Mouse (Mus musculus) CH12.LX (cell line): ENCODE results near the gene Magea2.
"Not testable (repeated sequence)": the region's sequence is repeated elsewhere in the genome, so short reads cannot be mapped to it uniquely, and the experiment has no call there.

ENCODE experiments used
- BHLHE40 ChIP-seq: IDR thresholded peaks from 2 replicates; pipeline ENCODE4 v1.6.1; 2011; ENCODE audit warnings: mild to moderate bottlenecking, low read depth, low read length, improper control_type of control experiment
- CHD1 ChIP-seq: IDR thresholded peaks from 2 replicates; pipeline ENCODE4 v1.6.1; 2012; ENCODE audit warnings: low read depth, low read length, improper control_type of control experiment, inconsistent platforms
- CHD2 ChIP-seq: IDR thresholded peaks from 2 replicates; pipeline ENCODE4 v1.6.1; 2011; ENCODE audit warnings: low read length, improper control_type of control experiment
- CTCF ChIP-seq, 2 experiments: IDR thresholded peaks in 1 of 2; conservative IDR thresholded peaks in 1 of 2; 2 replicates each; pipeline ENCODE4 v1.5.1; 2011 to 2012; ENCODE audit warnings: low read depth in 2 of 2, low read length in 2 of 2, improper control_type of control experiment in 1 of 2, inconsistent platforms in 1 of 2, mild to moderate bottlenecking in 1 of 2, moderate library complexity in 1 of 2
- HCFC1 ChIP-seq: IDR thresholded peaks from 2 replicates; pipeline ENCODE4 v1.6.1; 2012; ENCODE audit warnings: low read depth, mild to moderate bottlenecking, inconsistent platforms, low read length, improper control_type of control experiment
- MAX ChIP-seq: IDR thresholded peaks from 2 replicates; pipeline ENCODE4 v1.6.1; 2011; ENCODE audit warnings: low read length, improper control_type of control experiment
- MEF2A ChIP-seq: IDR thresholded peaks from 2 replicates; pipeline ENCODE4 v1.6.1; 2014; ENCODE audit warnings: low read depth, mild to moderate bottlenecking, inconsistent platforms, low read length, improper control_type of control experiment, borderline replicate concordance
- POLR2A ChIP-seq: IDR thresholded peaks from 2 replicates; pipeline ENCODE4 v1.6.1; 2011; ENCODE audit warnings: low read depth, mild to moderate bottlenecking, improper control_type of control experiment, low read length
- POLR2AphosphoS2 ChIP-seq: IDR thresholded peaks from 2 replicates; pipeline ENCODE4 v1.6.1; 2011; ENCODE audit warnings: low read depth, low read length, improper control_type of control experiment
- SMC3 ChIP-seq: IDR thresholded peaks from 2 replicates; pipeline ENCODE4 v1.6.1; 2011; ENCODE audit warnings: low read depth, low read length, improper control_type of control experiment
- ZNF384 ChIP-seq: IDR thresholded peaks from 2 replicates; pipeline ENCODE4 v1.6.1; 2012; ENCODE audit warnings: low read depth, low read length, improper control_type of control experiment, inconsistent platforms

DNA sequence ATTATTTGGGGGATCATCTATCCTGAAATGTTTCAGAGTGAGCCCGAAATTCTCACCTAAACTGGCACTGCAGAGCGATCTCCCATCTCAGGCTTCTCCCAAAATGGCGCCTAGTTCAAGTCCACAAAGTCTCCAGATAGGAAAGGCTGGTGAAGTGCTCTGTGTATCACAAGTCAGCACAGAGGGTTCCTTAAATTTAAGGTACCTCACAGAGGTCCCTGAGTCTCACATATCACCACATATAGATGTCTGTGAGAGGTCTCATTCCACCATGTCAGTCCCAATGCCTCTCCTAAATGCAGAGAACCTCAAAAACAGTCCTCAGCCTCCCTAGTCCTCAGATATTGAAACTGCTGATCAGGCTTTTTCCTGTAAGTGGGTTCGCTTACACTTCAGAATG is at the start of gene Magea2:
- not testable (repeated sequence) for TF ChIP-seq POLR2A; CHD2; SMC3; HCFC1; MAX; CHD1; CTCF (conservative IDR thresholded peaks at IDR 0.05 in 1 of 2, IDR thresholded peaks at IDR 0.05 in 1 of 2; ENCODE audit: low read depth in 2 of 2, low read length in 2 of 2); POLR2AphosphoS2; MEF2A; BHLHE40; ZNF384
